Mouse (Mus musculus) midbrain, embryonic 13.5 days (tissue): ENCODE data around the gene Sh3rf1. TPM values are rescaled to one million over a fixed set of nuclear protein-coding genes. Genes with fewer than 3 reads are reported as not detected.

Experiments used
- ATAC-seq: fragments of 200-750 bp; cut with Nextera tagmentation; 2 replicates; pipeline ENCODE4 v1.8.0; 2017; ENCODE audit warnings: mild to moderate bottlenecking, moderate TSS enrichment, moderate library complexity
- H3K27ac ChIP-seq: fragments of 300-500 bp; sonication (generic); 2 replicates; pipeline ENCODE4 v1.5.1; 2015; ENCODE audit warnings: inconsistent platforms, mild to moderate bottlenecking, moderate library complexity
- H3K27me3 ChIP-seq: fragments of 300-500 bp; sonication (generic); 2 replicates; pipeline ENCODE4 v1.6.1; 2015; ENCODE audit warnings: mild to moderate bottlenecking, inconsistent platforms
- H3K36me3 ChIP-seq: fragments of 300-500 bp; sonication (generic); 2 replicates; pipeline ENCODE4 v1.6.1; 2015; ENCODE audit warnings: mild to moderate bottlenecking, inconsistent platforms
- H3K4me1 ChIP-seq: fragments of 300-500 bp; sonication (generic); replicated peaks from 2 replicates; pipeline ENCODE4 v1.6.1; 2015; ENCODE audit warnings: inconsistent platforms
- H3K4me2 ChIP-seq: fragments of 300-500 bp; sonication (generic); replicated peaks from 2 replicates; pipeline ENCODE4 v1.6.1; 2015; ENCODE audit warnings: moderate library complexity, mild to moderate bottlenecking, inconsistent platforms
- H3K4me3 ChIP-seq: fragments of 300-500 bp; sonication (generic); replicated peaks from 2 replicates; pipeline ENCODE4 v1.5.1; 2015; ENCODE audit warnings: mild to moderate bottlenecking, inconsistent platforms
- H3K9ac ChIP-seq: fragments of 300-500 bp; sonication (generic); replicated peaks from 2 replicates; pipeline ENCODE4 v1.6.1; 2015; ENCODE audit warnings: mild to moderate bottlenecking, inconsistent platforms
- H3K9me3 ChIP-seq: fragments of 300-500 bp; sonication (generic); 2 replicates; pipeline ENCODE4 v1.6.1; 2016; ENCODE audit warnings: mild to moderate bottlenecking, inconsistent platforms
- WGBS: fragments of 180-500 bp; shearing (Covaris S2); methylation state at CpG from one replicate; pipeline ENCODE4 v1.1.7; 2015; 5-methylcytosine and 5-hydroxymethylcytosine counted together
- polyA plus RNA-seq: library from polyadenylated mRNA; unstranded; fragments of >200 nt; fragmentation: Nextera tagmentation; extraction: Ambion mirVana; gene quantifications from 2 replicates; pipeline ENCODE4 v1.2.1, GENCODE M21; 2015

Gene Sh3rf1
- polyA plus RNA-seq, 1 experiment from 2014 or later = 29.8 TPM

DNA sequence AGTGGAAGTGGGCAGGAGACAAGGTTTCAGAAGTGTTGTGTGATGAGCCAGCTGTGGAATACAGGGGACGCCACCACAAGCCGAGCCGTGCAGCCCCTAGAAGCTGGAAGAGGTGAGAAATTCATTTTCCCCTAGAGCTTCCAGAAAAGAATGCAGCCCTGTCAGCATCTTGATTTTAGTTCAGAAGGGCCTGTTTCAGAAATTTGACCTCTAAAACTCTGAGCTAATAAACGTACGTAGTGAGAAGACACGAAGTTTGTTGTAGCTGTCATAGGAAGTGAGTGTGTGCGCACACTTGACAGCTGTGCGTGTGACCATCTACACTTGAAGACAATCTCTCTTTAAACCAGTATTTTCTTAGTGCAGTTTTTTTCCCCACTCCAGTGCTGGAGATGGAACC, 44.0 kb downstream of the Sh3rf1 start:
- ATAC-seq = no peak

DNA sequence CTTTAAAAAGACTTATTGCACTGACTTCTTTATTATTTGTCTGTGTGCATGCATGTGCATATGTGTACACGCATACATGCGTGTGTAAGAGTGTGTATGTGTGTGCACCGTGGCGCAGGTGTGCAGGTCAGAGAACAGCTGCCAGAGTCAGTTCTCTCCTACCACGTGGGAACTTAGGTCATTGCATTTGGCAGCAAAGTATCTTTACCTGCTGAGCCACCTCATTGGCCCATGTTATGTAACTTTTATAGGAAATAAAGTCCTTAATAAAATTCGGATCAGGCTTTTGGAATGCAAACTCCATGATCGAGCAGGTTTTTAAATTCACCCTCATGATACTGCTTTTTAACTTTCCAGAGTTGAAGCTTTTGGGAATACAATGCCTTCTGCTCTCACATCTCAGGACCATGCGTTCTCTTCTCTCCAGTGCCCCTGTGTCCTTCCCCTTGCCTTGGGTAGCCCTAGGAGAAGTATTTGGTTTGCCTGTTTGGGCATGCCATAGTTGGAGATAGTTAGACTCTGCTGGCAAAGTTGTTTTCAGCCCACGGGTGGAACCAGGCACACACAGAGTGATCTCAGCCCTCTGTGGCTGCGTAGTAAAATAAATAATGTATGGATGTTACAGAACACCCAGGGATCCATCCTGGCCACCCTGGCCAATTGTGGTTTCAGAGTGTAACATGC, 44.7 kb downstream of the Sh3rf1 start:
- 93% methylated on average over 10 of the region's 10 CpGs for WGBS
- H3K27ac ChIP-seq = no peak overlapping the region

More for the DNA sequence above, 44.0 kb downstream of the Sh3rf1 start:
- no peaks in the 10 kb centered on the region for H3K27me3 ChIP-seq
- peaks cover 22% of the 10 kb centered on the region for H3K4me1 ChIP-seq
- no peak overlapping the region for H3K9ac ChIP-seq
- no peak overlapping the region for H3K4me2 ChIP-seq
- H3K36me3 ChIP-seq = no peaks in the 10 kb centered on the region
- no peak overlapping the region for H3K4me3 ChIP-seq
- WGBS = 89% methylated on average over 8 of the region's 8 CpGs
- no peak overlapping the region for H3K27ac ChIP-seq
- no peaks in the 10 kb centered on the region for H3K9me3 ChIP-seq

DNA sequence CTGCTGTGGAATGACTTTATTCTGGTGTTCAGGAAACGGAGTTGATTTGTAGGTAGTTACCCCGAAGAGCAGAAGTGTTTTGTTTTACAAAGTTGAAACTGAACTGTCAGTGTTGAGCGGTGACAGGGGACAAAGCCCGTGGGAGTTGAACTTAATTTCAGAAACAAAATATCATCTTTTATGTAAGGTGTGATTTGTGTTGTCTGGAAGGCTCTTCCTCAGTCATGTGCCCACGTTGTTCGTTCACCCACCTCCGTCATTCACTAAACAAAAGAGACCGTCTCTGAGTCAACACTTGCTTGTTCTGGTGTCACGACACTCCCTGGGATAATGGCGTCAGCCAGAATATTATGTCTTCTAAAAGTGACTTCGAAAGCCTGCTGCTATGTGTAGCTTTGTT, 46.3 kb downstream of the Sh3rf1 start:
- no peaks in the 10 kb centered on the region for H3K36me3 ChIP-seq
- H3K4me2 ChIP-seq = no peak overlapping the region
- 61% methylated on average over 11 of the region's 11 CpGs for WGBS
- H3K9ac ChIP-seq = no peak overlapping the region
- H3K27me3 ChIP-seq = no peaks in the 10 kb centered on the region
- H3K9me3 ChIP-seq = no peaks in the 10 kb centered on the region
- H3K4me3 ChIP-seq = no peak overlapping the region
- no peak for ATAC-seq
- H3K27ac ChIP-seq = no peak overlapping the region
- peaks cover 30% of the 10 kb centered on the region for H3K4me1 ChIP-seq

More for the DNA sequence above, 44.7 kb downstream of the Sh3rf1 start:
- Histone ChIP-seq H3K9ac (no peak overlapping the region), H3K36me3 (no peaks in the 10 kb centered on the region), H3K27me3 (no peaks in the 10 kb centered on the region), H3K9me3 (no peaks in the 10 kb centered on the region), H3K4me1 (peaks cover 22% of the 10 kb centered on the region), H3K4me2 (no peak overlapping the region), H3K4me3 (no peak overlapping the region)
- ATAC-seq = no peak

- Histone ChIP-seq H3K27me3 (no peaks in the 10 kb centered on the region), H3K4me1 (peaks cover 31% of the 10 kb centered on the region), H3K36me3 (no peaks in the 10 kb centered on the region), H3K9me3 (no peaks in the 10 kb centered on the region), H3K4me3 (no peak overlapping the region), H3K27ac (no peak overlapping the region), H3K4me2 (no peak overlapping the region), H3K9ac (no peak overlapping the region)
- no peak for ATAC-seq
- WGBS = 79% methylated on average over 9 of the region's 9 CpGs
These were observed 46.9 kb downstream of the Sh3rf1 start for GRCm38 (mm10) chr8:61270541-61270940.

GRCm38 (mm10) chr8:61270961-61271360, 47.3 kb downstream of the Sh3rf1 start:
- no peaks in the 10 kb centered on the region for H3K9me3 ChIP-seq
- H3K9ac ChIP-seq = no peak overlapping the region
- 88% methylated on average over 2 of the region's 6 CpGs for WGBS
- H3K36me3 ChIP-seq = no peaks in the 10 kb centered on the region
- no peaks in the 10 kb centered on the region for H3K27me3 ChIP-seq
- no peak overlapping the region for H3K4me2 ChIP-seq
- no peak for ATAC-seq
- no peak overlapping the region for H3K4me3 ChIP-seq
- peaks cover 33% of the 10 kb centered on the region for H3K4me1 ChIP-seq
- no peak overlapping the region for H3K27ac ChIP-seq

- 76% methylated on average over 3 of the region's 3 CpGs for WGBS
- Histone ChIP-seq H3K9me3 (no peaks in the 10 kb centered on the region), H3K4me3 (no peak overlapping the region), H3K4me1 (peaks cover 48% of the 10 kb centered on the region), H3K9ac (no peak overlapping the region), H3K4me2 (no peak overlapping the region), H3K36me3 (no peaks in the 10 kb centered on the region), H3K27me3 (no peaks in the 10 kb centered on the region), H3K27ac (no peak overlapping the region)
- ATAC-seq = no peak
These were observed 49.2 kb downstream of the Sh3rf1 start for GRCm38 (mm10) chr8:61272838-61273237.

- no peaks in the 10 kb centered on the region for H3K36me3 ChIP-seq
- no peaks in the 10 kb centered on the region for H3K27me3 ChIP-seq
- H3K4me1 ChIP-seq = peaks cover 48% of the 10 kb centered on the region
- no peak overlapping the region for H3K27ac ChIP-seq
- no peak overlapping the region for H3K4me3 ChIP-seq
- H3K9me3 ChIP-seq = no peaks in the 10 kb centered on the region
- WGBS = 81% methylated on average over 17 of the region's 17 CpGs
- no peak overlapping the region for H3K4me2 ChIP-seq
- no peak for ATAC-seq
- no peak overlapping the region for H3K9ac ChIP-seq
These were observed 49.9 kb downstream of the Sh3rf1 start for GRCm38 (mm10) chr8:61273307-61274221.

GRCm38 (mm10) chr8:61274602-61275462, 51.2 kb downstream of the Sh3rf1 start:
- no peak overlapping the region for H3K9ac ChIP-seq
- ATAC-seq = peak; percentile 49; the same call in 1 of the 2 replicates
- H3K9me3 ChIP-seq = no peaks in the 10 kb centered on the region
- 45% methylated on average over 10 of the region's 10 CpGs for WGBS
- H3K36me3 ChIP-seq = peaks cover 7% of the 10 kb centered on the region; the same call in 1 of the 2 replicates
- H3K4me1 ChIP-seq = peaks cover 46% of the 10 kb centered on the region
- no peak overlapping the region for H3K27ac ChIP-seq
- no peaks in the 10 kb centered on the region for H3K27me3 ChIP-seq
- no peak overlapping the region for H3K4me2 ChIP-seq
- no peak overlapping the region for H3K4me3 ChIP-seq

DNA sequence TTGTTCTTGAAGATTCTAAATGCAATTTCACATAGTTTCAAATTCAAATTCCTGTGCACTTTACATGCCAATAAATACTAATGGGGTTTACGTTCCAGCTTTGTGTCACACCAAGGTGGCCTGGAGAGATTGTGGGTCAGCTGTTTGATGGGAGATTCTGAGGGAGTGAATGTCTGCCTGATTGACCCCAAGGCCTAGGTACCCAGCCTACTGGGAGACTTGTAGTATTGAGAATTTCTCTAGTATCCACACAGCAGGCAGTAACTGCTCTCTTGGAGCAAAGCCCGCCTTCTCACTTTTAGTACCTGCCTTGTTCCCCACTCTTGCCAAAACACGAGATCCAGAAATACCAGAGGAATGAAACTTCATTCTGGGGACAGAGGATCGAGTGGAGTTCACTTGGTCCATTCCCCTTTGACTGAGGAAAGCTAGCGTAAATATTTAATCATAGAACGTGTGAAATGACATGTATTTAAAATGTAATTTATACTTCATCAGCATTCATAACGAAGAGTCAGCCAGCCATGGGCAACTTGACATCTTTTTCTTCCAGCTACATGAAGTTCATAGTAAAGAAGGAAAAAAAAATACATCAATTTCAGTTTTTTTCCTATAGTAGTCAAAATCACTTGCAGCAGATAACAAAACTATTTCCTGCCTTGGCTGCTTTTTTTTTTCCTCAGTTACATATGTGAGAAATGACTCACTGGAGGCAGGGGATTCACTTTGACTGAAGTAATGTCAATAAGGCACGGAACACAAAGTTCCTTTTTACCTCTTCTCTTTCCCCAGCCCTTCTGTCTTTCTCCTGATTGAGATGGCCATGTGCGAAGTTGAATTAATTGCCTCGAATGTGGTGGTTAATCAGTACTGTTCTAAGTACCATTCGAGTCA, 52.0 kb downstream of the Sh3rf1 start:
- Histone ChIP-seq H3K36me3 (peaks cover 7% of the 10 kb centered on the region; the same call in 1 of the 2 replicates), H3K27me3 (no peaks in the 10 kb centered on the region), H3K4me1 (peaks cover 37% of the 10 kb centered on the region), H3K9ac (no peak overlapping the region), H3K4me3 (no peak overlapping the region), H3K4me2 (no peak overlapping the region), H3K9me3 (no peaks in the 10 kb centered on the region), H3K27ac (no peak overlapping the region)
- 80% methylated on average over 11 of the region's 11 CpGs for WGBS
- no peak for ATAC-seq

DNA sequence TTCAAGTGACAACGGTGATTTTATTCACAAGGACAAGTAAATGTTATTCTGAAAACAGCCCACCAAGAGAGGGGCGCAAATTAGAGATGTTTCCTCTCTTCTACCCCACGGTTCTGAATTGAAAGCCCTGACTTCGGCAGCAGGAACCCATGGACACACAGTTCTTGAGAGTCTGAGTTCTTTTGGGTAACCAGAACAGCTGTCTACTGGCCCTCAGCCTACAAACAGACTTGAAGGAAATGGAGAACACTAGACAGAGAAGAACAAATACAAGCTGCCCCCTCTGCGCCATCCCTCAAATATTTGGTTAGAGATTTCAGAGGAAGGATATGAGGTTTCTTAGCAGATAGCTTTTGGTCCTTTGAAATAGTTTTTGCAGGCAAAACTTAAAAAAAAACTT, 52.7 kb downstream of the Sh3rf1 start:
- Histone ChIP-seq H3K36me3 (peaks cover 7% of the 10 kb centered on the region; the same call in 1 of the 2 replicates), H3K4me3 (no peak overlapping the region), H3K4me1 (peaks cover 37% of the 10 kb centered on the region), H3K4me2 (no peak overlapping the region), H3K9ac (no peak overlapping the region), H3K27me3 (no peaks in the 10 kb centered on the region), H3K27ac (no peak overlapping the region), H3K9me3 (no peaks in the 10 kb centered on the region)
- ATAC-seq = no peak
- 83% methylated on average over 5 of the region's 5 CpGs for WGBS

DNA sequence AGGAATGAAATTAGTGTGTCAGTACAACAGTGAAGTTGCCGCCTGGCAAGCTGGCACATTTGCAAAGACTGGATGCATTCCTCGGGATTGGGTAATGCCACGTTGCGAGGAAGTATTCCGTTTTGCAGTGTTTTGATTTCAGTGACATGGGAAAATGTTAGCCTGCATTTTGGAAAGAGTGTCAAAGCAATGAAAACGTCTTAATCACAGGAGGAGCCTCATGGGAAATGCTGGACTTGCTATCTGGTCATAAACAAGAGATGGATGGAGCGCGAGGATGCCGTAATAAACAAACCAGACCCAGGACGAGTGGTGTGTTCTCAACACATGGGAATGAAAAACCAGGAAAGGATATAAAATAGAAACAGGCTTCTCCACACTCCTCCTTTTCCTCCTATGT, 55.4 kb downstream of the Sh3rf1 start:
- H3K27ac ChIP-seq = no peak overlapping the region
- H3K4me3 ChIP-seq = no peak overlapping the region
- no peak for ATAC-seq
- H3K4me2 ChIP-seq = no peak overlapping the region
- H3K9me3 ChIP-seq = no peaks in the 10 kb centered on the region
- peaks cover 7% of the 10 kb centered on the region; the same call in 1 of the 2 replicates for H3K36me3 ChIP-seq
- H3K27me3 ChIP-seq = no peaks in the 10 kb centered on the region
- H3K4me1 ChIP-seq = peaks cover 59% of the 10 kb centered on the region
- WGBS = 95% methylated on average over 10 of the region's 10 CpGs
- H3K9ac ChIP-seq = no peak overlapping the region
